Mouse (Mus musculus) G1E (cell line): Measurements from ENCODE around the gene Crim1.

Source experiments
- CTCF ChIP-seq: IDR thresholded peaks from 2 replicates; pipeline ENCODE4 v1.5.1; 2012; ENCODE audit warnings: low read depth, low read length, inconsistent platforms, mixed read lengths
- GATA1 ChIP-seq: IDR thresholded peaks from 2 replicates; pipeline ENCODE4 v1.6.1; 2012; ENCODE audit warnings: borderline replicate concordance, low read length, inconsistent platforms, mixed read lengths

DNA sequence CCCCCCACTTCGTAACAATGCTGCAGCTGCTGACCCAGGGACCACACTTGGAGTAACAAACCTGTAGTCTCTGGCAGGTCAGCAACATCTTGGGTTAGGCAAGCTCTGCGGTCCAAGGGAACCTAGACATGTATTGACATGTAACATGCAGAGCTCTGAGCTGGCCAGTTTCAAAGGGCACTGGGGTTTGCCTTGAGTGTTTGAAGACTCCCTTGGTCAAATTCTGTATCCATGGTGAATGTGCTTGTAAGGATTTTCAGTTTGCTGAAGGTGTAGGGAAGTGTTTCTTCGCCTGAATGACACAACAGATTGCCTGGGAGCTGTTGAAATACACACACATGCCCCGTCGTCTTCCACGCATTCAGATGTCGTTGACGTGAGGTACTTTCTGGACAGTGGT is 72.1 kb downstream of the Crim1 start:
- TF ChIP-seq GATA1 (no peak), CTCF (no peak)
